Mouse (Mus musculus): ENCODE data around the gene Tmed5. TPM values are rescaled to one million over a fixed set of nuclear protein-coding genes. Genes with fewer than 3 reads are reported as not detected.

The Tmed5 gene
- total and polyA plus RNA-seq, 3 experiments = 40.5 to 181 (median 63.1) TPM

- peaks cover 0 to 4% of the 10 kb centered on the region in 2 experiments; a peak in 2 of 4 replicates for H3K4me1 ChIP-seq (ENCODE audit: control insufficient read depth in 1 of 2, insufficient read depth in 2 of 2, low read length in 2 of 2)
- DNase-seq (ENCODE audit: low read depth, low spot score) = peak; percentile 11
- no peaks in the 10 kb centered on the region for H3K79me2 ChIP-seq (ENCODE audit: control insufficient read depth, insufficient read depth, low read length, poor library complexity)
- no peak overlapping the region for H3K27ac ChIP-seq (ENCODE audit: control insufficient read depth, low read depth, low read length)
- H3K27me3 ChIP-seq (ENCODE audit: control insufficient read depth in 1 of 2, insufficient read depth in 2 of 2, low read length in 2 of 2) = no peaks in the 10 kb centered on the region
- no peak overlapping the region for H3K9ac ChIP-seq (ENCODE audit: control insufficient read depth, low read depth, low read length, poor library complexity, severe bottlenecking)
- peak; percentile 43; the same call in 1 of the 2 replicates for TF ChIP-seq RCOR1 (IDR thresholded peaks at IDR 0.05; ENCODE audit: low read depth, low read length)
- no peak for TF ChIP-seq HCFC1 (IDR thresholded peaks at IDR 0.05; ENCODE audit: low read depth, low read length)
- TF ChIP-seq TCF12 (IDR thresholded peaks at IDR 0.05; ENCODE audit: low read depth, low read length) = peak; percentile 56; the same call in 1 of the 2 replicates
- no peak for TF ChIP-seq USF2 (IDR thresholded peaks at IDR 0.05; ENCODE audit: borderline replicate concordance in 1 of 2, insufficient read depth in 1 of 2, low read depth in 1 of 2, low read length in 2 of 2)
- TF ChIP-seq GATA1 (IDR thresholded peaks at IDR 0.05; ENCODE audit: low read depth, low read length) = peak; percentile 61; the same call in 1 of the 2 replicates
- peak; percentile 69 to 70 for TF ChIP-seq EP300 (IDR thresholded peaks at IDR 0.05; ENCODE audit: low read depth in 1 of 2, low read length in 2 of 2)
- TF ChIP-seq USF1 (IDR thresholded peaks at IDR 0.05; ENCODE audit: low read depth, low read length) = no peak
- peaks cover 0 to 4% of the 10 kb centered on the region in 2 experiments; a peak in 2 of 4 replicates for H3K36me3 ChIP-seq (ENCODE audit: control insufficient read depth in 1 of 2, insufficient read depth in 2 of 2, low read length in 2 of 2)
- H3K9me3 ChIP-seq (replicated peaks; ENCODE audit: insufficient read depth, low read length) = no peaks in the 10 kb centered on the region
- H3K4me3 ChIP-seq (ENCODE audit: control insufficient read depth in 1 of 2, insufficient read depth in 1 of 2, low read depth in 2 of 2, low read length in 2 of 2) = no peak overlapping the region
Observed at GRCm38 (mm10) chr5:108152592-108152991, 20.2 kb upstream of the Tmed5 start.

- Histone ChIP-seq H3K4me1 (ENCODE audit: control insufficient read depth in 1 of 2, insufficient read depth in 2 of 2, low read length in 2 of 2) (peaks cover 5 to 9% of the 10 kb centered on the region in 2 experiments; a peak in 3 of 4 replicates), H3K79me2 (ENCODE audit: control insufficient read depth, insufficient read depth, low read length, poor library complexity) (peaks cover 17% of the 10 kb centered on the region), H3K9ac (ENCODE audit: control insufficient read depth, low read depth, low read length, poor library complexity, severe bottlenecking) (peak overlapping the region; percentile 80), H3K36me3 (ENCODE audit: control insufficient read depth in 1 of 2, insufficient read depth in 2 of 2, low read length in 2 of 2) (peaks cover 1 to 14% of the 10 kb centered on the region in 2 experiments; a peak in 2 of 4 replicates), H3K4me3 (ENCODE audit: control insufficient read depth in 1 of 2, insufficient read depth in 1 of 2, low read depth in 2 of 2, low read length in 2 of 2) (peak overlapping the region; percentile 64 to 84), H3K27ac (ENCODE audit: control insufficient read depth, low read depth, low read length) (peak overlapping the region; percentile 73), H3K9me3 (replicated peaks; ENCODE audit: insufficient read depth, low read length) (no peaks in the 10 kb centered on the region), H3K27me3 (ENCODE audit: control insufficient read depth in 1 of 2, insufficient read depth in 2 of 2, low read length in 2 of 2) (no peaks in the 10 kb centered on the region)
- DNase-seq (ENCODE audit: low read depth, low spot score) = peak; percentile 88
- no peak for TF ChIP-seq ZC3H11A (IDR thresholded peaks at IDR 0.05; ENCODE audit: low read depth, low read length)
- no peak for TF ChIP-seq ETS1 (IDR thresholded peaks at IDR 0.05; ENCODE audit: low read depth, low read length)
- TF ChIP-seq EP300 (IDR thresholded peaks at IDR 0.05; ENCODE audit: low read depth in 1 of 2, low read length in 2 of 2) = no peak
- TF ChIP-seq USF1 (IDR thresholded peaks at IDR 0.05; ENCODE audit: low read depth, low read length) = no peak
- TF ChIP-seq TAL1 (IDR thresholded peaks at IDR 0.05; ENCODE audit: low read length) = no peak
- no peak for TF ChIP-seq RAD21 (IDR thresholded peaks at IDR 0.05; ENCODE audit: low read depth, low read length)
- no peak for TF ChIP-seq CTCF (IDR thresholded peaks at IDR 0.05 in 2 of 3, conservative IDR thresholded peaks at IDR 0.05 in 1 of 3; ENCODE audit: control insufficient read depth in 1 of 3, insufficient read depth in 1 of 3, low read depth in 2 of 3, low read length in 3 of 3, poor library complexity in 1 of 3, severe bottlenecking in 1 of 3)
- TF ChIP-seq CHD1 (IDR thresholded peaks at IDR 0.05; ENCODE audit: low read depth, low read length) = no peak
- no peak for TF ChIP-seq MYB (IDR thresholded peaks at IDR 0.05; ENCODE audit: low read depth, low read length)
- no peak for TF ChIP-seq MAFK (IDR thresholded peaks at IDR 0.05; ENCODE audit: borderline replicate concordance, low read depth, low read length)
- TF ChIP-seq JUND (IDR thresholded peaks at IDR 0.05; ENCODE audit: low read depth, low read length) = no peak
- TF ChIP-seq GABPA (IDR thresholded peaks at IDR 0.05; ENCODE audit: low read depth, low read length) = no peak
- TF ChIP-seq SIN3A (IDR thresholded peaks at IDR 0.05; ENCODE audit: low read length) = peak; percentile 62; the same call in 1 of the 2 replicates
- peak; percentile 36 to 47; a peak in 2 of 4 replicates for TF ChIP-seq POLR2A (IDR thresholded peaks at IDR 0.05; ENCODE audit: control insufficient read depth in 1 of 2, insufficient read depth in 1 of 2, low read depth in 1 of 2, low read length in 2 of 2, poor library complexity in 1 of 2)
- no peak for TF ChIP-seq SMC3 (IDR thresholded peaks at IDR 0.05; ENCODE audit: low read depth, low read length)
- 0 out of 2 replicates have a peak, but pooled peaks have one; percentile 33 for TF ChIP-seq MYC (IDR thresholded peaks at IDR 0.05; ENCODE audit: low read depth, low read length)
- TF ChIP-seq USF2 (IDR thresholded peaks at IDR 0.05; ENCODE audit: borderline replicate concordance in 1 of 2, insufficient read depth in 1 of 2, low read depth in 1 of 2, low read length in 2 of 2) = no peak
- TF ChIP-seq MAX (IDR thresholded peaks at IDR 0.05; ENCODE audit: low read length) = no peak
- TF ChIP-seq ZKSCAN1 (IDR thresholded peaks at IDR 0.05; ENCODE audit: low read depth, low read length) = no peak
- peak; percentile 48; the same call in 1 of the 2 replicates for TF ChIP-seq HCFC1 (IDR thresholded peaks at IDR 0.05; ENCODE audit: low read depth, low read length)
- 0 out of 2 replicates have a peak, but pooled peaks have one; percentile 11 for TF ChIP-seq NRF1 (IDR thresholded peaks at IDR 0.05; ENCODE audit: insufficient read depth, low read depth, low read length, poor library complexity, severe bottlenecking)
- TF ChIP-seq MEF2A (IDR thresholded peaks at IDR 0.05; ENCODE audit: extremely low read depth, insufficient replicate concordance, low read depth, low read length, poor library complexity, severe bottlenecking) = no peak
- TF ChIP-seq TBP (IDR thresholded peaks at IDR 0.05; ENCODE audit: low read depth, low read length) = peak; percentile 36; the same call in 1 of the 2 replicates
- no peak for TF ChIP-seq ELF1 (IDR thresholded peaks at IDR 0.05; ENCODE audit: low read depth, low read length)
- no peak for TF ChIP-seq MAZ (IDR thresholded peaks at IDR 0.05; ENCODE audit: low read depth, low read length)
- no peak; the same call in 1 of the 2 replicates for TF ChIP-seq ZMIZ1 (IDR thresholded peaks at IDR 0.05; ENCODE audit: low read depth, low read length)
Observed at GRCm38 (mm10) chr5:108131849-108132440, 475 bp downstream of the Tmed5 start.
